Mouse (Mus musculus): ENCODE data around the gene Smap1. TPM values are rescaled to one million over a fixed set of nuclear protein-coding genes. Genes with fewer than 3 reads are reported as not detected.

Gene Smap1
- total and polyA plus RNA-seq, 2 experiments from 2014 or later, result 27.4 to 27.8 TPM

DNA sequence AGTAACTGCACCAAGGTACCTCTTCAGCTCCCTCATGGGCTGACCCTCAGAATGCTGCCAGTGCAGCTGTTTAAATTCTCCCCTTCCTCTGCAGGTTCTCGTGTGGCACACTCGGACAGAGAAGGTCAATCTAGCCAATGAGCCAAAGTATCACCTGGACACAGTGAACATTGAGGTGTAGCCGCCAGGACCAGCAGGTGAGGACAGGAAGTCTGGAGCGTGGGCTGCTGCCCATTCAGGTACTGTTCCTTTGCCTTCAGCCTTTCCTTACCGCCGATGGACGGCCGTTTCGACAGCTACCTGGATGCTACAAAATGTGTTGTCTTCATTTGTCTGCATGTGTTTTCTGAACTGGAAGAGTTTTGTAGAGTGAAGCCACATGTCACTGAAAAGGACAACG, 77.1 kb downstream of the Smap1 start:
- no peaks in the 10 kb centered on the region for H3K4me1 ChIP-seq (ENCODE audit: control insufficient read depth, insufficient read depth)
- no peak overlapping the region for H3K27ac ChIP-seq (ENCODE audit: low read depth)
- no peaks in the 10 kb centered on the region for H3K27me3 ChIP-seq (ENCODE audit: control insufficient read depth, insufficient read depth, low read length)
- no peak overlapping the region for H3K4me3 ChIP-seq (ENCODE audit: low read depth, low read length)
- H3K9me3 ChIP-seq (replicated peaks; ENCODE audit: control insufficient read depth, low read length), result no peaks in the 10 kb centered on the region
- WGBS, result 93% methylated on average over 10 of the region's 10 CpGs
- H3K36me3 ChIP-seq (replicated peaks; ENCODE audit: control insufficient read depth, insufficient read depth, low read length), result peaks cover 72% of the 10 kb centered on the region
- TF ChIP-seq CTCF (IDR thresholded peaks at IDR 0.05; ENCODE audit: low read depth) (no peak), EP300 (IDR thresholded peaks at IDR 0.05; ENCODE audit: low read depth) (no peak)
- no peak for ATAC-seq (ENCODE audit: insufficient read depth, low read depth)
- H3K9ac ChIP-seq (replicated peaks; ENCODE audit: low read depth, low read length), result no peak overlapping the region
- H3K4me2 ChIP-seq (ENCODE audit: low read depth, low read length), result no peak overlapping the region
- DNase-seq (ENCODE audit: low spot score), result no peak

DNA sequence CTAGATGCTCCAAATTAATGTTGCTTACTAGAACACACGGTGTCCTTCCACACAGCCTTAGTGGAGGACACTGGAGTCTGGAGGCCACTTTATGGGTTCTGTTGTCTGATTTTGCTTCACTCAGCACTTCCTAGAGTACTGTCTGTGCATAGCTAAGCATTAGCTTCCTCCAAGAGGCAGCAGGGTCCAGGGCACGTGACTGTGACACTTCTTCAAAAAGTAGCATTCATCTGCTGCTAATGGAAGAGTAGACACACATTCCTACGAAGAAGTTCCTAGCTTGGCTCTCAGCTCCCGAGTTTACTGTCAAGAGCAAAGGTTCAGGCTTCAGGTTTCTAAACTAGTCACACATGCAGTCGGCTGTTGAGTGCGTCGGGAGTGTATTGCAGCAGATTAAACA, 78.3 kb downstream of the Smap1 start:
- TF ChIP-seq CTCF (IDR thresholded peaks at IDR 0.05; ENCODE audit: low read depth) (no peak), EP300 (IDR thresholded peaks at IDR 0.05; ENCODE audit: low read depth) (no peak)
- no peaks in the 10 kb centered on the region for H3K4me1 ChIP-seq (ENCODE audit: control insufficient read depth, insufficient read depth)
- DNase-seq (ENCODE audit: low spot score), result no peak
- H3K27ac ChIP-seq (ENCODE audit: low read depth), result no peak overlapping the region
- H3K36me3 ChIP-seq (replicated peaks; ENCODE audit: control insufficient read depth, insufficient read depth, low read length), result peaks cover 66% of the 10 kb centered on the region
- H3K4me2 ChIP-seq (ENCODE audit: low read depth, low read length), result no peak overlapping the region
- WGBS, result 66% methylated on average over 7 of the region's 7 CpGs
- no peak overlapping the region for H3K4me3 ChIP-seq (ENCODE audit: low read depth, low read length)
- H3K27me3 ChIP-seq (ENCODE audit: control insufficient read depth, insufficient read depth, low read length), result no peaks in the 10 kb centered on the region
- H3K9ac ChIP-seq (replicated peaks; ENCODE audit: low read depth, low read length), result no peak overlapping the region
- no peak for ATAC-seq (ENCODE audit: insufficient read depth, low read depth)
- H3K9me3 ChIP-seq (replicated peaks; ENCODE audit: control insufficient read depth, low read length), result no peaks in the 10 kb centered on the region

DNA sequence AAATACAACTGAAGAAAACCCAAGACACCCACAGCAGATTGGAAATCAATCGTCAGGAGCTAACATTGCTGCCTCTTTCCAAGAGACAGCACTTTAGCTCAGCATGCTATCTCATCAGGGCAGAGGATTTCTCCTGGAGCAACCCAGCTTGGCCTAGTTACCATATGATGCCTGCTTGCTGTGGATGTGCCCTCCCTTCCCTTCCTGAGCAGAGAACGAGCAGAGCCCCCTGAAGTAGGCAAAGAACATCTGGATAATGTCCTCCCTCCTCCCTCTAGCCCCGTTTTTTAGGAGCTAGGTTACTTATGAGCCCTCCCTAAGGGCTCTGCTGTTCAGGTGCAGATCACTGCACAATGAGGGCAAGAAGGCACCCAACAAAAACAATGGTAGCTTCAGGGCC, 79.5 kb downstream of the Smap1 start:
- H3K36me3 ChIP-seq (replicated peaks; ENCODE audit: control insufficient read depth, insufficient read depth, low read length), result peaks cover 55% of the 10 kb centered on the region
- WGBS, result 70% methylated on average over 3 of the region's 3 CpGs
- H3K4me2 ChIP-seq (ENCODE audit: low read depth, low read length), result no peak overlapping the region
- no peak overlapping the region for H3K27ac ChIP-seq (ENCODE audit: low read depth)
- H3K27me3 ChIP-seq (ENCODE audit: control insufficient read depth, insufficient read depth, low read length), result no peaks in the 10 kb centered on the region
- H3K4me3 ChIP-seq (ENCODE audit: low read depth, low read length), result no peak overlapping the region
- H3K9ac ChIP-seq (replicated peaks; ENCODE audit: low read depth, low read length), result no peak overlapping the region
- no peaks in the 10 kb centered on the region for H3K9me3 ChIP-seq (replicated peaks; ENCODE audit: control insufficient read depth, low read length)
- DNase-seq (ENCODE audit: low spot score) (no peak), ATAC-seq (ENCODE audit: insufficient read depth, low read depth) (no peak)
- no peak for TF ChIP-seq CTCF (IDR thresholded peaks at IDR 0.05; ENCODE audit: low read depth)
- no peak for TF ChIP-seq EP300 (IDR thresholded peaks at IDR 0.05; ENCODE audit: low read depth)
- no peaks in the 10 kb centered on the region for H3K4me1 ChIP-seq (ENCODE audit: control insufficient read depth, insufficient read depth)

DNA sequence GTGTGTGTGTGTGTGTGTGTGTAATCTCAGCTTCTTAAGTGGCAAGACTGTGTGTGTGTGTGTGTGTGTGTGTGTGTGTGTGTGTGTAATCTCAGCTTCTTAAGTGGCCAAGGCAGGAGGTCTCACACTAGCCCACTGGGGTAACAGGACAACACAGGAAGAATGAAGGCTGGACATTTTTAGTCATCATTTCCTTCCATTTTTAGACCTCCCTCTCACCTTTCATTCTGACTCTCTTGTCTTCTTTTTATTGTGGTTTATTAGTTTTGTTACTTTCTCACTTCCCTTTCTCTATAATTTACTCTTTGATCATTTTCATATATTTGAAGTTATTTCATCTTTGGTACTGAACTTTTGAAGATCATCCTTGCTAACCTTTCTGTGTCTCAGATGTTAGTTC, 81.2 kb downstream of the Smap1 start:
- ATAC-seq (ENCODE audit: insufficient read depth, low read depth) (no peak), DNase-seq (ENCODE audit: low spot score) (no peak)
- H3K4me1 ChIP-seq (ENCODE audit: control insufficient read depth, insufficient read depth), result no peaks in the 10 kb centered on the region
- H3K9ac ChIP-seq (replicated peaks; ENCODE audit: low read depth, low read length), result no peak overlapping the region
- H3K36me3 ChIP-seq (replicated peaks; ENCODE audit: control insufficient read depth, insufficient read depth, low read length), result peaks cover 42% of the 10 kb centered on the region
- no peaks in the 10 kb centered on the region for H3K27me3 ChIP-seq (ENCODE audit: control insufficient read depth, insufficient read depth, low read length)
- no peak overlapping the region for H3K4me2 ChIP-seq (ENCODE audit: low read depth, low read length)
- H3K27ac ChIP-seq (ENCODE audit: low read depth), result no peak overlapping the region
- no peak overlapping the region for H3K4me3 ChIP-seq (ENCODE audit: low read depth, low read length)
- no peak for TF ChIP-seq CTCF (IDR thresholded peaks at IDR 0.05; ENCODE audit: low read depth)
- TF ChIP-seq EP300 (IDR thresholded peaks at IDR 0.05; ENCODE audit: low read depth), result no peak
- H3K9me3 ChIP-seq (replicated peaks; ENCODE audit: control insufficient read depth, low read length), result no peaks in the 10 kb centered on the region

DNA sequence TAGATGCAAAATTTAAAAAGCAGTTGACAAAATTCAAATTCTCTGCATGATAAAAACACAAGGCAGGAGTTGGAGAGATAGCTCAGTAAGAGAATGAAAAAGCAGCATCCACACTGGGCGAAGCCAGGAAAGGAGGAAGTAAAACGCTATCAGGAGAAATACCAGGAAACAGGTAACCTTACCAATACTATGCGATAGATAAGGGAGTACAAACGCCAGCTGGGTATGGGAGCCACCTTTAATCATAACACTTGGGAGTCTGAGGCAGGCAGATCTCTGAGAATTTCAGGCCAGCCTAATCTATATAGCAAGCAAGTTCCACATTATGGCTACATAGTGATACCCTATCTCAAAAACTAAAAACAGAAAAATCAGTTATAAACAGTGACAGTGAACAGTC, 85.5 kb downstream of the Smap1 start:
- H3K4me3 ChIP-seq (ENCODE audit: low read depth, low read length), result no peak overlapping the region
- H3K9ac ChIP-seq (replicated peaks; ENCODE audit: low read depth, low read length), result no peak overlapping the region
- WGBS, result 71% methylated on average over 4 of the region's 4 CpGs
- H3K4me2 ChIP-seq (ENCODE audit: low read depth, low read length), result no peak overlapping the region
- DNase-seq (ENCODE audit: low spot score), result no peak
- no peaks in the 10 kb centered on the region for H3K4me1 ChIP-seq (ENCODE audit: control insufficient read depth, insufficient read depth)
- H3K36me3 ChIP-seq (replicated peaks; ENCODE audit: control insufficient read depth, insufficient read depth, low read length), result 0 out of 2 replicates have a peak, but pooled peaks cover 4% of the 10 kb centered on the region
- no peak for TF ChIP-seq CTCF (IDR thresholded peaks at IDR 0.05; ENCODE audit: low read depth)
- TF ChIP-seq EP300 (IDR thresholded peaks at IDR 0.05; ENCODE audit: low read depth), result no peak
- no peak for ATAC-seq (ENCODE audit: insufficient read depth, low read depth)
- no peaks in the 10 kb centered on the region for H3K9me3 ChIP-seq (replicated peaks; ENCODE audit: control insufficient read depth, low read length)
- no peaks in the 10 kb centered on the region for H3K27me3 ChIP-seq (ENCODE audit: control insufficient read depth, insufficient read depth, low read length)
- no peak overlapping the region for H3K27ac ChIP-seq (ENCODE audit: low read depth)

DNA sequence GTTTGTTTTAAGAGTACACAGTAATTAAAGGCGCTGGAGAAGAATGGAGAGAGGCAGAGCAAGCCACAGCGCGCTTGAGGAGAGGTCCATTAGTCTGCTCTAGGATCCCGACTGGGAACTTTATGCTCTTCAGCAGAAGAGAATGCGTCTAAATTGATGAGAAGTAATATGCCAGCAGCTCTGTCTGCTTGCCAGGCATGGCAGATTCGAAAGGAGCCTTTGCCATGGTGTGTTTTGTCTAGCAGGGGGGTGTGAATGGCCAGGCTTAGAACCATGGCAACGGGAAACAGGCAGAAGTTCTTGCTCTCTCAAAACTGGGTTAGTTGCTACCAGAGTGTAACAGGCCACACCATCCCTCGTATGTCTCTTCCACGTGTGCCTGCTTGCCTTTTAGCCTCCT, 87.3 kb downstream of the Smap1 start:
- TF ChIP-seq EP300 (IDR thresholded peaks at IDR 0.05; ENCODE audit: low read depth) (no peak), CTCF (IDR thresholded peaks at IDR 0.05; ENCODE audit: low read depth) (no peak)
- Histone ChIP-seq H3K27ac (ENCODE audit: low read depth) (no peak overlapping the region), H3K4me1 (ENCODE audit: control insufficient read depth, insufficient read depth) (no peaks in the 10 kb centered on the region), H3K9me3 (replicated peaks; ENCODE audit: control insufficient read depth, low read length) (no peaks in the 10 kb centered on the region), H3K27me3 (ENCODE audit: control insufficient read depth, insufficient read depth, low read length) (no peaks in the 10 kb centered on the region), H3K4me2 (ENCODE audit: low read depth, low read length) (no peak overlapping the region), H3K4me3 (ENCODE audit: low read depth, low read length) (no peak overlapping the region), H3K9ac (replicated peaks; ENCODE audit: low read depth, low read length) (no peak overlapping the region), H3K36me3 (replicated peaks; ENCODE audit: control insufficient read depth, insufficient read depth, low read length) (no peaks in the 10 kb centered on the region)
- DNase-seq (ENCODE audit: low spot score) (no peak), ATAC-seq (ENCODE audit: insufficient read depth, low read depth) (no peak)
- whole genome bisulfite sequencing, result 77% methylated on average over 9 of the region's 9 CpGs

Measured in heart, postnatal 0 days (tissue).